Mouse (Mus musculus) T-cell, adult 2 months (primary cell): ENCODE results near the gene Pom121l2.
A peak's percentile ranks its signal among the peaks of the same experiment; 100 is the strongest.

Experiments
- DNase-seq: peaks from one replicate; pipeline ENCODE4 v3.0.0; 2022; ENCODE audit warnings: low spot score

Gene Pom121l2

DNA sequence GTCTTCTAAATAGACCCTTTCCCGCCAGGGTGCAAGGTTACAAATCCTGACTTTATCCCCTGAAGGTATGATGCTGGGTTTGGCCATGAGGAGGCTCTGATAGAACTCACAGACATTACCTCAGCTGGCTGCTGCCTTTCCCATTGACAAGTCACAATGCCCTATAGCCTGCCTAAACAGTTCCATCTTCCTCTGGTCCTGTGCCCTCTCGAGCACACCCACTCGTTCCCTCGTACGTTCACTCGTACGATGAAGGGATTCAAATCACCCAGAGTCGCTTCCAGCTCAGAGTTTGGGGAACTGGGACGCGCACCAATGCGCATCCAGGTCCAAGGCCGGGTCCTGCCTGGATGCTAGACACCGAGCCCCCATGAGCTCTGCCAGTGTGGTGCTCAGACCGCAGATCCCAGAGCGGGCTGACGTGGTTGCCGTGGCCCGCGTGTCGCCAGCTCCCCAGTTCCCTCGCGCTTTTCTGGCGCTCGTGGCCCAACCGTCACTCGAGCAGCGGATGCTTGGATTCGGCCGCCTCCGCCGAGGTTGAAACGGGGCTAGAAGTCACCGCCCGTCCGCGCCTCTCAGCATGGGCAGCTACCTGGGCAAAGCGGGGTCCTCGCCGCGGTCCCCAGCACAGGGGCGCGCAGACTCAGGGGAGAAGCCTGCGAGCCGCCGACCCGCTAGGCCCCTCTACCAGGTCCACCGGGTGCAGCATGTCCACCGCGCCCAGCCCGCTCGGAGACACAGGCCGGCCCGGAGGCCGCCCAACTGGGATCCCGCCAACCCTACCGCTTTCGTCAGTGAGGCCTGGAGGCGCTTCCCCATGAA lies at the start of gene Pom121l2:
Gene Pom121l2 (plus strand): TSS at position 214 of the 822 bp plus-strand sequence.
- no peak for DNase-seq

DNA sequence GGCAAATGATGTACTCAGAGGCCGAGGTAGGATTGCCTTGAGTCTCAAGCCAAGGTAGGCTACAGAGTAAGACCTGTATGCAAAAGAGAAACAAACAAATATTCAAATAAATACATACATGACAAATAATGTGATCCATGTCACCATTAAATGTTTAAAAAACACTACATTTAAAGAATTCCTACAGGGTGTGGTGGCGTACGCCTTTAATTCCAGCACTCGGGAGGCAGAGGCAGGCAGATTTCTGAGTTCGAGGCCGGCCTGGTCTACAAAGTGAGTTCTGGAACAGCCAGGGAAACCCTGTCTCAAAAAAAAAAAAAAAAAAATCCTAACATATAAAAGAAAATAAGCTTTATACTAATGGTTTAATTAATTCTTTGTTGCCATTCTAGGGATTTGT lies 49.3 kb upstream of the Pom121l2 start:
- DNase-seq: no peak

DNA sequence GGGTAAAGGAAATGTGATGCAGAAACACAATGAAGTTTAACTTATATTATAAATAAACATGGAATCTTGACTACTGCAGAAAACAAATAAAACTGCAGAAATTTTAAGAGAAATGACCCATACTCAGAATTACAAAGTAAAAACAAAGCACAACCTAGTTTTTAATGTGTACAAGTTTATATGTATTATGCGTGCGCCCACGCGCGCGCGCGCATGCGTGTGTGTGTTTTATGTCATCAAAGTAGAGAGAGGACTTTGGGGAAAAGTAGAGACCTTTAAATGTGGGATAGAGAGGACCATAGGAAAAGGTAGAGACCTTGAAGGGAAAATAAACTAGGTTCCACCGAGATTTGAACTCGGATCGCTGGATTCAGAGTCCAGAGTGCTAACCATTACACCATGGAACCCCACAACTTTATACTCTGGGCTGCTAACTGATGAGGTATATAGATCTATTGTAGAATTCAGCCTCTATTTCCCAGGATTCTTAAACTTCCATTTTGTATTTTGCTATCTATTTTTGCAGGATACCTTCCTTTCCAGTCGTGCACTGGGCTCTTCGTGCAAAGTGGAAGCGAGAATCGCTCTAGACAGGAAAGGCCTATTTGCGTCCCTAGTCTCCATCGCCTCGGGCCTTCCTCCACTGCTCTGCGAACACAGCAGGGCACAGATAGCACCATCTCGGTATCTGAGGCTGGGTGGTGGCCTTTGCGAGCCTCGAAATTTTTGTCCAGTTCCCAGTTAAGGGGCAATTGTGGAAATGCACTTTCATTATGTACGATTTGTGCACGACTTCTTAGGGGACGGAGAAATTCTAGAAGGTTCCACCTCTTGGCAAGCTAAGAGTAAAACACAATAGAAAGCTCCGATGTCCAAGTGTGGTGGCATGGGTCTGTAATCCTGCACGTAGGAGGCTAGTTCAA lies 47.1 kb upstream of the Pom121l2 start:
- DNase-seq: no peak

DNA sequence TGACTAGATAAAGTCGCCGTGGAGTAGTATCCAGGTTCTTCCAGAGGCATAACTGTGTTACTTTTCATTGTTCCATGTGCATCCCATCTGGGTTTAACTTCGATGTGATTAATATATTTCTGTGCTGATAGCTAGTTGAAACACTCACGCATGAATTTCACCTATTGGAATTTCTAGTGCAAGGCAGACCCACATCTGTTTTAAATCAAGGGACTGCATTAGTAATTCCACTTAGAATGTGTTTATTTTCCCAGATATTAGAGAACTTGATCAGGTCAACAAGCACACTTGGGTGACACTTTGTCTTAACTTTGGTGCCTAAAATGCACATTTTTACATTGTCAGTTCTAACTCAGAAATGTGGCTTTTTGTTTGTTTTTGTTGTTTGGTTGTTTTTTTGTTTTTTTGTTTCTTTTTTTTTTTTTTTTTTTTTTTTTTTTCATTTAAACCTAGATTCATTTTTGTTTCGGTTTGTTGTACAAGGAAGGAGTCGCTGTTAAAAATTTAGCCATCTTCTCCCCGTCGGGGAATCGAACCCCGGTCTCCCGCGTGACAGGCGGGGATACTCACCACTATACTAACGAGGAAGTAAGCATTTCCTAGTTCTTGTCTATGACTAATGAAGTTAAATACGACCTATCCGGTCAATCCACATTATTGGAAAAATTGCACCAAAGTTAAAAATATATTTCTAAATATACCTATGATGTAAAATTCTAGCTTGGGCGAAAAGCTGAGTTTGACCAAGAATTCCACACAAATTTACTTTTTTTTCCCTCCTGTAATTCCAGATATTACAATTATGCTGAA lies 45.8 kb upstream of the Pom121l2 start:
- DNase-seq: peak; percentile 71

GRCm38 (mm10) chr13:21935833-21936232 lies 45.2 kb upstream of the Pom121l2 start:
- DNase-seq: no peak

- peak; percentile 81 for DNase-seq
These were observed 44.0 kb upstream of the Pom121l2 start for GRCm38 (mm10) chr13:21936968-21937367.

DNA sequence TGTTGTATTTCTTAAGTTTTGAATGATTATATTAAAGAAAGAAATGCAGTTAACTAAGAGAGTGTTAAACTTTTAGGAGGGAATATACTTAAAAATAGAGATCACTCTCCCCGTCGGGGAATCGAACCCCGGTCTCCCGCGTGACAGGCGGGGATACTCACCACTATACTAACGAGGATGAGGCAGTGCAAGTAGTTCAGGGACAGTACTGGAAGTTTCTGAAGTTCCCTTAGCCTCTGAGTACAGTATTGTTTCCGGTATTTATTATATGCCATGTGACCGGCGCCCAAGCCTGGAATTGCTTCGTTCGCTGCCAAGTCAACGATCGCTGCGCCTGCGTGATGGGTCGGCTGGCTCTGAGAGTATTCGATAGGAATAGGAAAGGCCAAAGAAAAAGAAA lies 40.8 kb upstream of the Pom121l2 start:
- DNase-seq: peak; percentile 89

- peak; percentile 83 for DNase-seq
These were observed 40.1 kb upstream of the Pom121l2 start for GRCm38 (mm10) chr13:21940811-21941321.

DNA sequence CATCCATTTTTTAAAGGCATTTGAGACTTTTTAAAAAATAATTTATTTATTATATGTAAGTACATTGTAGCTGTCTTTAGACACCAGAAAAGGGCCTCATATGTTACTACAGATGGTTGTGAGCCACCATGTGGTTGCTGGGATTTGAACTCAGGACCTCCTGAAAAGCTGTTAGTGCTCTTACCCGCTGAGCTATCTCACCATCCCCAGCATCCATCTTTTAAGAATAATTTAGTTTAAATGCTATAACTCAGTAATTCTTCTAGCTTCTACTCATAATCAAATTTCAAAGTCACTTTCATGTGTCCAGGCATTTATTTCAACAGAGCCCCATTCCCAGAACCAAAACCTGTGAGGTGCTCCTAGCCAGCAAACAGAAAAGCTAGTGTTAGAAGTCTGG lies 37.4 kb upstream of the Pom121l2 start:
- DNase-seq: no peak

GRCm38 (mm10) chr13:21944592-21944925 lies 36.4 kb upstream of the Pom121l2 start:
- no peak for DNase-seq

DNA sequence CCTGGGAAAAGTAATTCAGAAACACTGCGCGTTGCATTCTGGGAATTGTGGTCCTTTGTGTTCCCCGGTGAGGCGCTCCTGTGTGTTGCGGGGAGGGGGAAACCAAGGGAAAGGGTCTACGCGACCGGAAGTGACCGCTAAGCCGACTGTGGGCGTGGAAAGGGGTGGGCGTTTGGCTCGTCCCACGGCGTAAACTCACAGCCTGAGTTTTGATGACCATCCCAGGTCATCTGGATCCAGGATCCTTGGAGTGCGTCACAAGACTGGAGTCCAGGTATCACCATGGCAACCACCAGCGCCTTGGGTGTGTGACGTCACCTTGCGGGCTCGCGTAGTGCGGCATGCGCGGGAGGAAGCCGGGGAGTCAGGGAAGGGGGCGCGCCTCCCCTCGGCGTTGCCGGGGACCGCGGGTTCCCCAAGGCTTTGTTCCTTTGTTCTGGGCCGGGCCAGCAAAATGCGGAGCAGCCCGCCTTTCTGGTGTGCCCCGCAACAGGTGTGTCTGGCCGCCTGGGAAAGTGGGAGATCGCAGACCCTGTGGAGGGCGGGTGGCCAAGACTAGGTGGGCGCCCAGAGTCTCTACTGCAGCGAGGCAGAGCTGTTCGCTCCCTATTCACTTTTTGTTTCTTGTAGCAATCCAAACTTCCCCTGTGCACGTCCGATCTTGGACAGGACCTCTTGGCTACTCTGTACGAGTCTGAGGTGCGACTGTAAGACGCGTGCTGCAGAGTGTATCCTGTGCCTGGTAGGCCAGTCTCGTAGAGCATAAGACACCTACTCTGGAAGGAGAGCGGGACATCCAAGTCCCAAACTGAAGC lies 35.9 kb upstream of the Pom121l2 start, which contains the start of gene Zfp184:
Gene Zfp184 (plus strand): TSS at position 169 of the 815 bp plus-strand sequence.
- DNase-seq: peak; percentile 81

- no peak for DNase-seq
These were observed 11.7 kb upstream of the Pom121l2 start for GRCm38 (mm10) chr13:21969269-21969668.

DNA sequence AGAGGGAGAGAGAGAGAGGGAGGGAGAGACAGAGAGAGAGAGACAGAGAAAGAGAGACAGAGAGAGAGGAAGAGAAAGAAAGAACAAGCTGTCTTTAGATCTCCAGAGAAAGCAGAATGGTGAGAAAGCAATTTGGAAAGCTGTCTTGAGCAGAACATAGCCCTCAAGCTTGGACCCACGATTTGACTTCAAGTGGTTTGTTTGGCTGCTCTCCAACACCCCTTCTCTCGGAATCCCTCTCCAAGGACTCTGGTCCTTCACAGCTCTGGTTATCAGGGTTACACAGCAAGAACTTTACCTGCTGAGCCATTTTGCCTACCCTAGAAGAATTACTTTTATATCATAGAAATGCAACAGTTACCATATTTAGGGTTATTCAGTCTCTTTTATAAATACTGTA lies 11.2 kb upstream of the Pom121l2 start:
- no peak for DNase-seq

- DNase-seq: no peak
These were observed 9.4 kb upstream of the Pom121l2 start for GRCm38 (mm10) chr13:21971641-21972040.

- DNase-seq: peak; percentile 87
These were observed 6.7 kb upstream of the Pom121l2 start for GRCm38 (mm10) chr13:21974221-21974725.

- peak; percentile 76 for DNase-seq
These were observed 6.1 kb upstream of the Pom121l2 start for GRCm38 (mm10) chr13:21974726-21975473.

GRCm38 (mm10) chr13:21981803-21982193 lies 804 bp downstream of the Pom121l2 start:
- no peak for DNase-seq

GRCm38 (mm10) chr13:21984486-21984885 lies 3.5 kb downstream of the Pom121l2 start:
- DNase-seq: no peak

GRCm38 (mm10) chr13:21992550-21992949 lies 11.6 kb downstream of the Pom121l2 start:
- no peak for DNase-seq
